Mouse (Mus musculus) layer of hippocampus, postnatal 25 days (tissue): ENCODE measurements around the gene Haus2. TPM values are rescaled to one million over a fixed set of nuclear protein-coding genes. Genes with fewer than 3 reads are reported as not detected.
A peak's percentile ranks its signal among the peaks of the same experiment; 100 is the strongest.

Experiments
- DNase-seq, 2 experiments: peaks; one replicate each; pipeline ENCODE4 v3.0.0; 2022; ENCODE audit warnings: mixed read lengths in 2 of 2, low spot score in 1 of 2; ENCODE audit errors: extremely low spot score in 1 of 2
- total RNA-seq, 2 experiments: library from RNA; stranded (reverse); gene quantifications; 2 replicates each; pipeline ENCODE4 v1.2.3; 2021

The Haus2 gene
- total RNA-seq, 2 experiments from 2014 or later: 13.9 to 14.5 TPM

DNA sequence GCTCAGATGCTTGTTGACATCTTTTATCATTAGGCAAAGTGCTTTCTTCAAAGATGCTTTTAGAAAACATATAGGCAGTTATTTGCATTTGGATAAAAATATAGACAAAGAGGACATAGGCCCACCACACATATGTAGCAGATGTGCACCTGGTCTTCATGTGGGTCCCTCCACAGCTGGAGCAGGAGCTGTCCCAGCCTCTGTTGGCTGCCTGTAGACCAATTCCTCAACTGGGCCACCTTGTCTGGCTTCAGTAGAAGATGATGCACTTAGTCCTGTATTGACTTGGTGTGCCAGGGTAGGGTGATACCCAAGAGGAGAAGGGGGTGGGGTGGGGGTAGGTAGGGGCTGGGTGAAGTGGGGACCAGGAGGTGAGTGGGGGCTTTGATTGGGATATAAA, 53.6 kb downstream of the Haus2 start:
- no peak for DNase-seq

DNA sequence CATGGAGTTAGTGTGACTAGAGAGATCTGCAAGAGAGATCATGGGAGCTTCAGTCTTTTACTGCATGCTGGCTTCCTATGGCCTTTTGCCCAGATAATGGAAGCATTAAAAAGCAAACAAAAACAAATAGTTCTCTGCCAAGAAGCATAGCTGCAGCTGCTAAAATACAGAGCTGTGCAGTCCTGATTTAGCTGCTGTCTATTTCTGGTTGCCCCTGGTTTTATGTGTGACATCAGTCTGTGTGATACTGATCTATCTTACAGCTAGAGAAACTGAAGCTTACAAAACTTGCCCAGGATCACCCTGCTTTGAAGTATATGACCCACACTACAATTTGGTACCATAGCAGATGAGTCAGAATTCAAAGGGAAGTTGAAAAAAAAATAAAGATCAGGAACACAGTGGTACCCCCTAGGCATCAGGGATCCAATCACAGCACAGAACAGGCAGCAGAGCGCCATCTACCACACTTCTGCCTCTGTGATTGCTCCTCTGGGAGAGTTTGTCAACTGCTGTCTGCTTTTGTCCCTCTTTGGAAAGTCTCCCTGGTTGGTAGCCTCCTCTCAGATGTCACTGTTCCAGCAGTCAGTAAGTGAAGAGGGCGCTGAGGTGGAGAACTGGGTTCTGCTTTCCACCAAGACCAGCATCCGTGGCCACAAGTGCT, 54.4 kb downstream of the Haus2 start:
- peak in 1 of 2 experiments; percentile 13 for DNase-seq

DNA sequence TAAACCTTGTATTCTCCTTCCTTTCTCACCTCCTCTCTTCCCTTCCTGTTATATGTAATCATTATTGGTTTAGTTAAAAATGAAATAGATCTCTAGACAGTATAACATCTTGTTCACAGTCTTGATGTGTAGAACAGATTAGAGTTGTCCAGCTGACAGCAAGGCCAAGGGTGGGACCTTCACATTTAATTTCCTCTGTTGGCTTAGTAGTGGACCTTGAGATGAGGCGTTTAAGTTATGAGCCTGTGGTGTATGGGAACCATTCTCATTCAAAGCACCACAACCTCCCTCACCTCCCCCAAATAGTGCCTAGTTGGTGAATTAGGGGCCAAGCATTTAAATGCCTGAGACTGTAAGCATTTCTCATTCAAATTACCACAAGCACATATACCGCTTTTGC, 58.3 kb downstream of the Haus2 start:
- DNase-seq: no peak

DNA sequence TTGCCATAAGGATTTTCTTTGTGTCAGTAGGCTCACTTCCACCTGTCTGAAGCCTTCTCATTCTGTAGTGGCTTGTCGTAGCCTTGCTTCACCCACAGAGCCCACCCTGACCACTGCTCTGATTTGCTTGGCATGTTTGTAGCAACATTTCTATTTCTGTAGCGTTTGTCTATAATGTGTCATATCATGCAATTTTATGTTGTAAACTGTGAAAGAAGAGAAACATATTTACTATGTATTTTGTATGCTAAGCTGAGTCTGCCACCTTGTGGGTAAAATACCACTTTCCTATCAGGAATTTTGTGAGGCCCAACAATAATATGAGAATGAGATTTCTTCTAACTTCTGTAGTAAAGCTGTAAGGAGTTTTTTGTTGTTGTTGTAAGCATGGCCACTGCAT, 61.1 kb downstream of the Haus2 start:
- DNase-seq: no peak

Other genes with a start within 250 kb of the Haus2 start
- gene Ganc, start 205.5 kb upstream of the Haus2 start, total RNA-seq: 10 to 100 TPM; 13.0 to 14.6 TPM
- gene Tmem87a, start 205.3 kb upstream of the Haus2 start, total RNA-seq: 10 to 100 TPM; 39.0 to 42.4 TPM
- gene Capn3, start 153.4 kb upstream of the Haus2 start, total RNA-seq: 10 to 100 TPM; 13.6 to 17.0 TPM
- gene Zfp106, start 45.5 kb upstream of the Haus2 start, total RNA-seq: 100 to 1,000 TPM; 145 to 150 TPM
- gene Snap23, start 41.7 kb upstream of the Haus2 start, total RNA-seq: 10 to 100 TPM; 14.1 to 19.7 TPM
- 10 to 100 TPM; 33.4 to 37.5 TPM for gene Lrrc57, start 137 bp downstream of the Haus2 start, total RNA-seq
- gene Stard9, start 19.7 kb downstream of the Haus2 start, total RNA-seq: 10 to 100 TPM in 1 of 2 experiments, 1 to 10 TPM in 1; 6.0 to 10.1 TPM
- 10 to 100 TPM; 22.8 to 31.9 TPM for gene Cdan1, start 240.7 kb downstream of the Haus2 start, total RNA-seq
- 10 to 100 TPM; 63.0 to 72.8 TPM for gene Ttbk2, start 241.2 kb downstream of the Haus2 start, total RNA-seq